Mouse (Mus musculus) left cerebral cortex, adult 11 months (tissue): Measurements from ENCODE around the gene Ngrn.

Experiments used
- DNase-seq: peaks from one replicate; pipeline ENCODE4 v3.0.0; 2022; ENCODE audit warnings: low spot score

Ngrn gene

DNA sequence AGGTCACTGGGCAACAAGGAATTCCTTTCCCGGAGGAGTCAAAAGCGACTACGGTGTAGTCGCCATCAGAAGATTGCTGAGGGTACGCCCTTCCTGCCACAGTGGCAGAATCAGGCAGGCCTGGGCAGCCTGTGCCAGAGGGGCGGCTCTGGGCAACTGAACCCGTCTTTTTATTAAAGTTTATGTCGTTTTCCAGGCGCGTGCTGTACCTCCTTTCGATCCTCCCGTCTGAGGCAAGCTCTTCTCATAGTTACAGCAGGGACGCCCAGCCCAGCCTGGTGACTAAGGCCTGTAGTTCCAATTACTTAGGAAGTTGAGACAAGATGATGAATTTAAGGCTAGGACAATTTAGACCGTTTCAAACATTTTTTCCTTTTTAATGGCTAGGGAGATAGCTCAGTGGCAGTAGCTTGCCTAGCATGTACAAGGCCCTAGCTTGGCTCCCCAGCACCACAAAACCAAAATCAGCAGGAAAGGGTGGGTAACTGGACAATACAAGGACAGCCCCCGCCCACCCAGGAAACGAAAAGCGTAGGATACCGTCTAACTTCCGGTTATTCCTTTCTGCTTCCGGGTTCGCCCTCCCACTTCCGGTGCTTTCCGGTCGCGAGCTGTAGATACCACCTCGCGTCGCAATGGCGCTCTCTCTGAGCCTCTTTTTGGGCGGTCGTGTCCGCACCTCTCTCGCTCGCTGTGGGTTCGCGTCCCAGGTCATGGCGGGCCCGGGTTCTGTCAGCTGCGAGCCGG lies at the start of gene Ngrn:
Gene Ngrn (plus strand): TSS at position 591 of the 747 bp plus-strand sequence.
- DNase-seq: peak; percentile 71

DNA sequence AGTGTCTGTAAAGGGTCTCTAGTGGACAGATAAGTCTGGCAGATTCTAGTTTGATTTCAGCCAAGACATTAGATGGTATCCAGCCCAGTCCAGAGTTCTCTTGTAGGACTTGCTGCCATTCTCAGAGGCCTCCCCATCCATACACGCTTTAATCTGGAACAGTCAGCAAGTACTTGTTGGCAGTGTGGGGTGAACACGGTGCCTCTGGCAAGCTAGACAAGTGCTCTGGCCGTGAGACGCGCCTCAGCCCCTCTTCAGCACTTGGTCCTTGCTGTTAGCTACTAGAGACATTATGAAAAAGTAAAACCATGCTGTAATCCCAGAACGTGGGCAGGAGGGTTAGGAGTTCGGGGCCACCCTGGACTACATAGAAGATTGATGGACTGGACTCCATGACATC lies 47.4 kb upstream of the Ngrn start:
- no peak for DNase-seq

DNA sequence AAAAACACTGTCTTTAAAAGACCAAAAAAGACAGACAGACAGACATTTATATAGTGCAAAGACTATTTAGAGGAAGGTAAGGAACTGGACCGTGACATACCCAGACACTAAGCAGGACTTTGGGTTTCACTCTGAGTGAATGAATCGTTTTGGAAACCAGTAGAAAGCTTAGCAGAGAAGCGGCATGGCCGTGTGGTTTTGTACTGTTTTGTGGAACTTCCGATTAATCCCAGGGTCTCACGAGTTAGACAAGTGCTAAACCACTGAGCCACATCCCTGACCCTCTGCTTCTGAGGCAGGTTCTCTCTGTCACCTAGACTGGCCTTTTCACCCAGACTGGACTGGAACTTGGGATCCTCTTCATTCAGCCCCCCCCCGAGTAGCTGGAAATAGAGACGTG lies 46.6 kb upstream of the Ngrn start:
- DNase-seq: no peak

DNA sequence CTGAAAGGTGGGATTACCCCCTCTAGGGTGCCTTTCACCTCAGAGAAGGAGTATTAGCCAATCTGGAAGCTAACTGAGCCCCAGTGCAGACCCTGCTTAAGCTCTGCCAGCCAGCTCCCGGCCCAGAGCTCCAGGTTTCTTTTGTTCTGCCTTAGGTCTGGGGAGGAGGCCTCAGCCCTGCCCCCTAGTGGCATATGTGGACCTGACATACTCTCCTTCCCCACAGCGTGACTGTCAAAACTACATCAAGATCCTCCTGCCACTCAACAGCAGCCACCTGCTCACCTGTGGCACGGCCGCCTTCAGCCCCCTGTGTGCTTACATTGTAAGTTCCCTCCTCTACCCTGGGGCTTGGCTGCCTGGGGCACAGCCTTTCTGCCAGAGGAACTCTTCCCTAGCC lies 45.6 kb upstream of the Ngrn start:
- peak; percentile 49 for DNase-seq

DNA sequence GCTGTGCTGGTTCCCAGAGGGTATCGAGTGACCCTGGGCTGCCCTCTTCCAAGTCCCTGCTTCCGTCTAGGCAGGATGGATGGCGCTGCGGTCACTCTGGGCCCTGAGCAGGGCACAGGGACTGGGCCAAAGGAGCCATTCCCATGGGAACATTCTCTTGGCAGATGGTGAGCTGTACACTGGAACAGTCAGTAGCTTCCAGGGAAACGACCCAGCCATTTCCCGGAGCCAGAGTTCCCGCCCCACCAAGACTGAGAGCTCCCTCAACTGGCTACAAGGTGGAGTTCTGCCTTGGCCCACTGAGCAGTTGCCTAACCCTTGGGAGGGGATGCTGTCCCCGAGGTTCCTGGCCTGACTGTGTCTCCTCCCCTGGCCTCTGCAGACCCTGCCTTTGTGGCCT lies 44.4 kb upstream of the Ngrn start:
- DNase-seq: no peak

DNA sequence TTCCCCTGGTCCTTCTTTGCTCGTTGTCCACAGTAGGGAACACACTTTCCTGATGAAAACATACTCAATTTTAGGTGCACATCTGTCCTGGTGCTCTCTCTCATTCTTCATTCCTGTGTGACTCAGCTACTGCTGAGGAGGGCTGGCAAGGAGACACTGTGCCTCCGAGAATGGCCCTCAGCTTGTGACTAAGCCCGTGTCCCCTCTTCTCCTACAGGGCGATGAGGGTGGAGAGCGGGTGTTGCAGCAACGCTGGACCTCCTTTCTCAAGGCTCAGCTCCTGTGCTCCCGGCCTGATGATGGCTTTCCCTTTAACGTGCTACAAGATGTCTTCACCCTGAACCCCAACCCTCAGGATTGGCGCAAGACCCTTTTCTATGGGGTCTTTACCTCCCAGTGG lies 42.3 kb upstream of the Ngrn start:
- DNase-seq: no peak

DNA sequence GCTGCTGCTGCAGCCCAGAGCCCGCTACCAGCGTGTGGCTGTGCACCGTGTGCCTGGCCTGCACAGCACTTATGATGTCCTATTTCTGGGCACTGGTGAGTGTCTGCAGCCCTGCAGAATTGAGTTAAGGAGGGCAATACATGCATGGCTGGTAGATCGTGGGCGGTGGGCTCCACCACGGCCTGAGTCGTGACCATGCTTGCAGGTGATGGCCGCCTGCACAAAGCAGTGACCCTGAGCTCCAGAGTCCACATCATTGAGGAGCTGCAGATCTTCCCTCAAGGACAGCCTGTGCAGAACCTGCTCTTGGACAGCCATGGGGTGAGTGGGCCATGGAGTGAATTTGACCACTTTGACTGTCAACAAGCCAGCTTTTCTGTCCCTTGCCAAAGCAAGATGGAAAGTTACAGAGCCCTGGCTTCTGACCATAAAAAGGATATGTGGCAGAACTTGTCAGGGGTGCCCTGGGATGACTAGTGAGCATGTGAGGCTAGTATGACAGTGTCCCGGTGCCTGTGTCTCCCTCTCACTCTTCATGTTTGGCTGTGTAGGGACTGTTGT lies 40.7 kb upstream of the Ngrn start:
- DNase-seq: no peak

DNA sequence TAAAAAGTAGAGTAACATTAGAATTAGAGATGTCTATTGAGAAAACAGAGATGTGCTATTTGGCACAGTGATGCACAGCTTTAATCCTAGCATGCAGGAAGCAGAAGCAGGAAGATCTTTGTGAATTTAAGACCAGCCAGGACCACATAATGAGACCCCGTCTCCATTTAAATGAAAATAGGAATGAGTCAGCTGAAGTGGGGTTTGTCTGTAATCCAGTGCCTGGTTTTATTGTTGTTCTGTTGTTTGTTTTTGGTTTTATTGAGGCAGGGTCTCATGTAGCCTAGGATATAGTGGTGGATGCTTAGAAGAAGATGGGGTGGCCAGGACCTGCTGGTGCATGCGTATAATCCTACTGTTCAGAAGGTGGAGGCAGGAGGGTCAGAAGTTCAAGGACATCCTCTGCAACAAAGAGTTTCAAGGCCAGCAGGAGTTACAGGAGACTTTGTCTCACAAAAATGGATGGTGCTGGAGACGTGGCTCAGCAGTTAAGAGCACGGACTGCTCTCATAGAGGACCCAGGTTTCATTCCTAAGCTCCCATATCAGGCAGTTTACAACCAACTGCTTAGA lies 39.8 kb upstream of the Ngrn start:
- no peak for DNase-seq

DNA sequence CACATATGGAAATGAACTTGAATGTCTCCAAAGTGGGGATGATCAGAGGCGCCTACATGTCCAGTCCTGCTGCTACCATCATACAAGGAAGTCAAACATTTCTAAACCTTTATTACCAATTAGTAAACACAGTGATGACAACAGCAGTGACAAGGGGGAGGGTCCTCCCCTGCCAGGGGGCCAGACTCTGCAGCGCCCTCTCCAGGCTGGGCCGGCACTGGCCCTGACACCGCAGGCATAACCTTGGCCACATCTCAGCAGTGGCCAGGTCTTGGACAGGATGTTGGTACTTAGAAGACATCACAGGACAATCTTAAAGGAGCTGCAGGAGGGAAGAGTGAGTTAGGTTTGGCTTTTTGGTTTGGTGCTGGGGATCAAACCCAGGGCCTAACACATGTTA lies 34.0 kb upstream of the Ngrn start:
- DNase-seq: no peak

DNA sequence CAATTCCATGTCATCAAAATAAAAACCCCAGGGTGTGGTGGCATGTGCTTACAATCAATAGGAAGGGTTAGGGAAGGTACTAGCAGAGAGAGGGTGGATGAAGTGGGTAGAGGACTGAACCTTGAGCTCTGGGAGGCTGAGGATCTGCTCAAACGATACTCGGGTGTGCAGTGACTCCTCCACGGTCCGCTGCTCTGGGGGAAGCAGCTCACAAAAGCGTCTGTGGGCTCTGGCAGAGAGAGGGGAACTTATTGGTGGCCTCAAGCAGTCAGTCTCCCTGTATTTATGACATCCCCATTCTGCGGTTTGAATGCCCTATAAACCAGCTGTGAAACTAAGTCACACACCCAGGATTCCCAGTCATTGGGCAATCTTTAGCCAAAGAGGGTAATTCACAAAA lies 30.8 kb upstream of the Ngrn start:
- DNase-seq: no peak

DNA sequence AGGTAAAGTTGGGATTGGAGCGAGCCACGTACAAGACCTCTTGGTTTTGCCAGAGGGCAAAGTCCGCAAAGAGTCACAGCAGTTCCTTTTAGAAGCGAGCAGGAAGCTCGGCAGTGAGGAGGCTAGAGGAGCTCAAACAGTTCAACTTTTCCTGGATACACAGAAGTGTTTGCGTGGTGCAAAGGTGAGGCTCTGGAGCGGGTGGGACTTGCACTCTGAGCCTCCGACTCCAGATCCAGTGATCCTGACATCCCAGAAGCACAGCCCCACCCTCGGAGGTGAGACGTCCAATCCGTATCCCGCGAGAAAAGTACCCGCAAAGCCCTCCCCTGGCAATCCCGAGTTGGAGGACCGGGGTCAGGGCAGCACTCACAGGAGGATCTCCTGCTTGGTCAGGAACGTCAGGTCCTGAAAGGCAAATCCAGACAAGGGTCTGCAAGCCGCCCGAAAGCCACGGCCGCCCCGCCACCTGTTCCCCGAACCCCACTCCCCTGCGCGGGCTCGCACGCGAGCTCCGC lies 29.0 kb upstream of the Ngrn start:
- no peak for DNase-seq

DNA sequence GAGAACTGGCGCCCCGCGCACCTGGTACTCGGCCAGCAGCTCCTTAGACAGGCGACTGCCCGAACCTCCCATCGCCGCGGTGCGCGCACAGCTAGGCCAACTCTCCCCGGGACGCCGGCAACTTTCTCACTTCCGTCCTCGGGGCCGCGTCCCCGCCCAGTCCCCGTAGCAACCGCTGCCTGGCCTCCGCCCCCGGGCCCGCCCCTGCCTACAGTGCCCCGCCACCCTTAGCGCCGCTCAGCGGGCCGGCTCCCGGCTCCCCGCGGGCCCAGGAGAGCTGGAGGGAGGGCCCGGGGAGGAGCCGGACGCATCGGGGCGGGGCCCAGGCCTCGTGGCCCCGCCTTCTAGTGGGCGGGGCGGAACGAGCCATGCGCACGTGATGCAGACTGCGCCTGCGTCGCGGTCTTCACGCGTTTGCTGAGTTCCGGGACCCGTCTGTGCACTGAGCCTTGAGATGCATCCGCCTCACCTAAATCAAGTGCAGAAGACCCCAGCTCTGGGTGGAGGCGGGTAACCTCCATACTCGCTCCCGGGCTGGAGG lies 28.5 kb upstream of the Ngrn start, which contains the start of the genes Cib1 and Gdpgp1:
Gene Cib1 (minus strand): TSS at position 325 of the 541 bp plus-strand sequence.
Gene Gdpgp1 (plus strand): TSS at position 377 of the 541 bp plus-strand sequence.
- DNase-seq: peak; percentile 93

DNA sequence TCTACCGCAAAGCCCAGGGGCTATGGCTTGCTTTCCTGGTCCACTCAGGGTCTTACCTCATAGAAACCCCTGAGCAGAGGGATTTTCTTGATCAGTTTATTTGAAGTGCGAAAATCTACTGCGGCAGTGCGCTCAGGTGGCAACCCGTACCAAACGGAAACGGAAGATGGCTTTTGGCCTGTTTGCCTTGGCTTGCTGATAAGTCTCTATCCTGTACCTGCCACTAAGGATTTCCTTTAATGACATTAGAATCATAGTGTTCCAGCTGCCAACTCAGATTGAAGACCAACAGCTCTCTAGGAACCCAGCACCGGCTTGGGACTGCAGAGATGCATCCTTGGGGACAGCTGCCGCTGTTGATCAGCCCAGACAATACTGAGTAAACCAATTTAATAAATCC lies 27.2 kb upstream of the Ngrn start:
- DNase-seq: no peak

DNA sequence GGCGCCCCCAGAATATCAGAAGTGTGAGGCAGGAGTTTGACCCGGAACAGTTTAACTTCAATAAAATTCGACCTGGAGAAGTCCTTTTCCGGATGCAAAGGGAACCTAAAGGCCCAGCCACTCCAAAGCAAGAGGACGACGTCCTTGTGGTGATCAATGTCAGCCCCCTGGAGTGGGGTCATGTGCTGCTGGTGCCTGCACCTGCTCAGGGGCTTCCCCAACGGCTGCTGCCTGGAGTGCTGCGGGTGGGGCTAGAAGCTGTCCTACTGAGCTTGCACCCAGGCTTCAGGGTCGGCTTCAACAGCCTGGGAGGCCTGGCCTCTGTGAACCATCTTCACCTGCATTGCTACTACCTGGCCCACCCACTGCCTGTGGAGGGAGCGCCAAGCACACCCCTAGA lies 22.5 kb upstream of the Ngrn start:
- no peak for DNase-seq

DNA sequence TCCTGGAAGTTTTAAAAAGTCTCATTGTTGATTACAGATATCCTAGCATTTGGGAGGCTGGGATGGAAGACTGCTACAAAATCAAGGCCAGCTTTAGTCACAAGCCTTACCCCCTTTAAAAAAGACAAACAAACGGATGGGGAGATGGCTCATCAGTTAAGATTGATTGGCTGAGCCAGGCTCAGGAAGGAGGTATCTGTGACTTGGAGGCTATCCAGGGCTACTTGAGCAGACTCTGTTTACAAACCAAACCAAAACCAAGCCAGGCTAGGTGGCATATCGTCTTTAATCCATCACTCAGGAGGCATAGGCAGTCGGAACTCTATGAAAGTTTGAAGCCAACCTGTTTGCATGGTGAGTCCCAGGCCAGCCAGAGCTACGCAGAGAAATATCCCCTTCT lies 19.4 kb upstream of the Ngrn start:
- no peak for DNase-seq

DNA sequence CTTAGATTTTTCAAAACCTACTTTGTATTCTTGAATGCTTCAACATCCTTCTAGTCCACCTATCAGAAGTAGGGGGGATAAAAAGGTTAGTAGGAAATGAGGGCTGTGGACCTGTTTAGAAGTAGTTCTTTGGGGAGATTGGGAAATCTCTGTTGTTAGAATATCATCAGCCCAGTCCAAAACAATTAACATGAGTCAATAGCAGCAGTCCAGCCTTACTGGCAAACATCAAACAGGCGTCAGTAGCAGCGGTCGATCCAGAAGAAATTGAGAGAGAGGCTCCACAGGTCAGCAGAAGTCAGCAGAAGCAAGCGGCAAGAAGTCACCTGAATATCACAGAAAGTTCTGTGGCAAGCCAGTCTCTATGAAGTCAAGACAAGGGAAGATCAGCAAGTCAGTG lies 16.2 kb upstream of the Ngrn start:
- no peak for DNase-seq

DNA sequence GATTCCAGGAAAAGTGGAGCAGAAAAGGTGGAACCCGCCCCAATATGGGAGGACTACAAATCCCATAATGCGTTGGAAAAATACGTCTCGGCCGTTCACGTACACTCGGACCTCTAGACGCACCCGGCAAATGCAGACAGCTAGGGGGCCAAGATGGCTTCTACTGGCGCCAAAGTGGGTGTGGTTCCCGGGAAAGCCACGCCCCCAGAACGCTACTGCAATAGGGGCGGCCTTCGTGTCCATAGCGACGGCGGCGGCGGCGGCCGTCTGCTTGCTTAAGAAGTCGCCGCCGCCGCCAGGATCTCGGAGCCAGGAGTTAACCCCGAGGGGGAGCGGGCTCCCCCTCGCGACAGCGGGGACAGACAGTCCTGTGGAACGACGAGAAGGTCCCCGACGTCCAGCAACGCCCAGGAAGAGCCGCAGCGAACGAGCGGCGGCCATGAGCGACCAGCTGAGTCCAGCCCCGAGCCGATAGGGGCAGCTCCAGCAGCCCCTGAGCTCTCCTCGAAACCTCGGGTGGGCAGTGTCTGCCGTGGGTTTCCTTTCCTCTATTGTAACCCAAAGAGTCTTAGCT lies 14.8 kb upstream of the Ngrn start, which contains the start of gene Ttll13:
Gene Ttll13 (plus strand): TSS at position 229 of the 574 bp plus-strand sequence.
- peak; percentile 96 for DNase-seq

DNA sequence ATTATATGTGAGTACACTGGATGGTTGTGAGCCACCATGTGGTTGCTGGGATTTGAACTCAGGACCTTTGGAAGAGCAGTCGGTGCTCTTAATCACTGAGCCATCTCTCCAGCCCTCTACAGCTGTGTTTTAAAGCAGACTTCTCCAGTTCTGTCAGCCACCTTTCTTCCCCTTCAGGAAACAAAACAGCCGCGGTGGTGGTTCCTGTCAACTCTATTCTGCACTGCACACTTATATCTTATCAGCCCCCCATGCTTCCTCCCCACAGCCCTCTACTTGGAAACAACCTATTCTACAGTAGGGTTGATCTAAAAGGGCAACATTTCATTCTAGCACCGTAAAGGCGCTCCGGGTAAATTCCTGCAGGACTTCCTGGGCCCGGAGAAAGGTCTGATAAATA lies 14.2 kb upstream of the Ngrn start:
- DNase-seq: no peak

DNA sequence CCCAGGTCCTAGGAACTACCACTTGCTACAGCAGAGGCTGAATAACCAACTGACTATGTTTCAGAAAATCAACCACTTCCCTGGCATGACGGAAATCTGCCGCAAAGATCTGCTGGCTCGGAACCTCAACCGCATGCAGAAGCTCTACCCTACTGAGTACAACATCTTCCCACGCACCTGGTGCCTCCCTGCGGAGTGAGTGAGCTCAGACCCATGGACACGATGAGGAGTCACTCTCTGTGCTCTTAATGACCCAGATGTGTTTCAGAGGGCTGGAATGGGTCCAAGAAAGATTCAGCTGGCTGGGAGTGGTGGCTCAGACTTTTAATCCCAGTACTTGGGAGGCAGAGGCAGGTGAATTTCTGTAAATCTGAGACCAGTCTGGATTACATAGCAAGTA lies 8.6 kb upstream of the Ngrn start:
- DNase-seq: no peak

DNA sequence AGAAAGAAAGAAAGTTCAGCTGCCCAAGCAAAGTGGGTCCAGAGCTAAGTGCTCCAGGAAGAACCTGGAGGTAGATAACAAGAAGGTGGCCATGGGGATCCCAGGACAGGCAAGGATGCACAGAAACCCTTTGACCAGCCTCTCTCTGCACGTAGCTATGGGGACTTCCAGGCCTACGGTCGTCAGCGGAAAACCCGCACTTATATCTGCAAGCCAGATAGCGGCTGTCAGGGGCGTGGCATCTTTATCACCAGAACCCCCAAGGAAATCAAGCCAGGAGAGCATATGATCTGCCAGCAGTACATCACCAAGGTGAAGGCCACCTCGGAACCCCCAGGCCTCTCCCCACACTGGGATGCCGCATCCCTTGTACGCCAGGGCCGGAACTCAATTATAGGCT lies 8.1 kb upstream of the Ngrn start:
- no peak for DNase-seq

DNA sequence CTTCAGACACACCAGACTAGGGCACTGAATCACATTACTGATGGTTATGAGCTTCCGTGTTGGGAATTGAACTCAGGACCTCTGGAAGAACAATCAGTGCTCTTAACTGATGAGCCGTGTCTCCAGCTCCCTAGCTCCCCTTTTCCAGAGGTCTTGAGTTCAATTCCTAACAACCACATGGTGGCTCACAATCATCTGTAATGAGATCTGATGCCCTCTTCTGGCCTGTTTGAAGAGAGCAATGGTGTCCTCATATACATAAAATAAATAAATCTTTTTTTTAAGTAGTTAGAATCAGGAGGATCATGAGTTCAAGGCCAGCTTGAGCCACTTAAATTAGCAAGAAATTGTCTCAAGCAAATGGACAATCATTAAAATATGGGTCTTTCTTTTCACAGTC lies 5.0 kb upstream of the Ngrn start:
- no peak for DNase-seq

DNA sequence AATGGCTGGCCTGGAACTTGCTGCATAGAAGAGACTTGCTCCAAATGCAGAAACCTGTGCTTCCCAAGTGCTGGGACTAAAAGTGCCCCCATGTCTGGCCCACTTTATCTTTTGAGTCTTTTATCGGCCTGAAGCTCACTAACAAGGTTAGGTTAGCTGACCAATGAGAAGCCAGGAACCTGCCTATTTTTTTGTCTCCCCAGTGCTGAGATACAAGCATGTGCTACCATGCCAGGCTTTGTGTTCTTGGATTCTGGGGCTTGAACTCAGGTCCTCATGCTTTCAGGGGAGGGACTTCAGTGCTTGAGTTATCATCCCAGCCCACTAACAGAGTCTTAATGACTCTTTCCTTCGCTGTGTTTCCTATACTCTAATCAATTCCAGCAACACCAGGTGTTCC lies 3.3 kb upstream of the Ngrn start:
- no peak for DNase-seq
